30 mouse cellular contexts compared by ENCODE assay signal in genomic region chr19:56945621-56946020, GRCm38 (mm10).
DNase-seq lines count a peak whose midpoint lies in the region; ATAC-seq lines count a peak whose summit lies in the region.
"Had no signal": no experiment of that assay in that cellular context is flagged by ENCODE, and none has a peak within 500 bp of the region (broad histone marks: within the 10 kb centered on the region; RNA-seq: fewer than 3 reads in every experiment).

No protein-coding gene starts in this region.

- H3K4me1 ChIP-seq in hindbrain, embryonic 14.5 days (replicated peaks; ENCODE audit: control insufficient read depth, insufficient read depth, low read length): peaks cover 7% of the 10 kb centered on the region; the same call in 1 of the 2 replicates
- H3K4me1 ChIP-seq in hindbrain, embryonic 11.5 days (replicated peaks; ENCODE audit: control insufficient read depth, insufficient read depth, low read length): no peaks in the 10 kb centered on the region
- peaks cover 23% of the 10 kb centered on the region for H3K4me1 ChIP-seq in kidney, embryonic 15.5 days
- H3K4me1 ChIP-seq in neural tube, embryonic 14.5 days (ENCODE audit: control insufficient read depth, insufficient read depth, low read length): no peaks in the 10 kb centered on the region
- H3K4me1 ChIP-seq: embryonic facial prominence, embryonic 12.5 days; liver, embryonic 15.5 days; midbrain, embryonic 15.5 days; neural tube, embryonic 12.5 days had no signal

- no peak overlapping the region for H3K4me2 ChIP-seq in hindbrain, embryonic 14.5 days (replicated peaks)
- no peak overlapping the region for H3K4me2 ChIP-seq in hindbrain, embryonic 11.5 days (replicated peaks; ENCODE audit: low read depth, low read length)
- no peak overlapping the region for H3K4me2 ChIP-seq in kidney, embryonic 15.5 days
- H3K4me2 ChIP-seq in neural tube, embryonic 14.5 days (ENCODE audit: low read depth, low read length): no peak overlapping the region
- H3K4me2 ChIP-seq: embryonic facial prominence, embryonic 12.5 days; heart, embryonic 13.5 days; intestine, embryonic 15.5 days; liver, embryonic 15.5 days; lung, embryonic 14.5 days; midbrain, embryonic 15.5 days; neural tube, embryonic 12.5 days had no signal

- intact Hi-C loops in left cerebral cortex, postnatal 10 days (cut with DNase I): no loop called here

- no peaks in the 10 kb centered on the region for H3K36me3 ChIP-seq in hindbrain, embryonic 14.5 days (replicated peaks; ENCODE audit: control insufficient read depth, insufficient read depth)
- H3K36me3 ChIP-seq in hindbrain, embryonic 11.5 days (ENCODE audit: control insufficient read depth, insufficient read depth, low read length): no peaks in the 10 kb centered on the region
- H3K36me3 ChIP-seq in kidney, embryonic 15.5 days: 0 out of 2 replicates have a peak, but pooled peaks cover 5% of the 10 kb centered on the region
- H3K36me3 ChIP-seq in neural tube, embryonic 14.5 days (ENCODE audit: control insufficient read depth, insufficient read depth, low read length): no peaks in the 10 kb centered on the region
- H3K36me3 ChIP-seq: embryonic facial prominence, embryonic 12.5 days; heart, embryonic 13.5 days; intestine, embryonic 15.5 days; liver, embryonic 15.5 days; midbrain, embryonic 15.5 days had no signal

- H3K9me3 ChIP-seq in hindbrain, embryonic 14.5 days (ENCODE audit: control insufficient read depth, low read length): no peaks in the 10 kb centered on the region
- no peaks in the 10 kb centered on the region for H3K9me3 ChIP-seq in hindbrain, embryonic 11.5 days (ENCODE audit: control insufficient read depth, low read length)
- H3K9me3 ChIP-seq in kidney, embryonic 15.5 days (replicated peaks): 0 out of 2 replicates have a peak, but pooled peaks cover 2% of the 10 kb centered on the region
- H3K9me3 ChIP-seq in neural tube, embryonic 14.5 days (ENCODE audit: control insufficient read depth, low read length): no peaks in the 10 kb centered on the region
- H3K9me3 ChIP-seq: embryonic facial prominence, embryonic 12.5 days; heart, embryonic 13.5 days; intestine, embryonic 15.5 days; liver, embryonic 15.5 days; midbrain, embryonic 15.5 days; neural tube, embryonic 12.5 days had no signal

- 67% methylated on average over 2 of the region's 2 CpGs for WGBS in hindbrain, embryonic 14.5 days
- 83% methylated on average over 2 of the region's 2 CpGs for WGBS in hindbrain, embryonic 11.5 days
- WGBS in kidney, embryonic 15.5 days: 54% methylated on average over 2 of the region's 2 CpGs
- WGBS in neural tube, embryonic 14.5 days: 59% methylated on average over 2 of the region's 2 CpGs

- H3K27me3 ChIP-seq in hindbrain, embryonic 14.5 days (ENCODE audit: control insufficient read depth, insufficient read depth, low read length): no peaks in the 10 kb centered on the region
- no peaks in the 10 kb centered on the region for H3K27me3 ChIP-seq in hindbrain, embryonic 11.5 days (ENCODE audit: control insufficient read depth, insufficient read depth, low read length)
- H3K27me3 ChIP-seq in kidney, embryonic 15.5 days: no peaks in the 10 kb centered on the region
- no peaks in the 10 kb centered on the region for H3K27me3 ChIP-seq in neural tube, embryonic 14.5 days (ENCODE audit: control insufficient read depth, insufficient read depth, low read length)
- H3K27me3 ChIP-seq: embryonic facial prominence, embryonic 12.5 days; heart, embryonic 13.5 days; intestine, embryonic 15.5 days; liver, embryonic 15.5 days; midbrain, embryonic 15.5 days; neural tube, embryonic 12.5 days had no signal

- ATAC-seq in hindbrain, embryonic 14.5 days (ENCODE audit: low FRiP score): no peak
- no peak for ATAC-seq in hindbrain, embryonic 11.5 days (ENCODE audit: low FRiP score)
- 0 out of 2 replicates have a peak, but pooled peaks have one; percentile 7 for ATAC-seq in kidney, embryonic 15.5 days (replicated peaks; ENCODE audit: low FRiP score)
- peak; percentile 28; the same call in 1 of the 2 replicates for ATAC-seq in neural tube, embryonic 14.5 days (ENCODE audit: low read depth)
- ATAC-seq: activated CD4-positive, CD25-positive, alpha-beta regulatory T cell, adult 4 months; forebrain, embryonic 14.5 days; intestine, embryonic 15.5 days; midbrain, embryonic 15.5 days had no signal

- peak; percentile 32 for DNase-seq in hindbrain, embryonic 14.5 days (ENCODE audit: low spot score)
- no peak for DNase-seq in hindbrain, embryonic 11.5 days (ENCODE audit: low spot score)
- DNase-seq in kidney, adult 18-20 months: no peak
- no peak for DNase-seq in neural tube, embryonic 10.5 days (ENCODE audit: extremely low spot score, low spot score)
- no peak for DNase-seq in left cerebral cortex, postnatal 10 days (ENCODE audit: extremely low spot score in 1 of 2, low spot score in 2 of 2)
- DNase-seq: adrenal gland, adult 8-10 months; B cell, adult 2 months; cerebellum, adult 11-12 months; embryo, embryonic 11 days; gastrocnemius, adult 2 months; gastrocnemius, postnatal 36 days; heart, postnatal 10 days; kidney, postnatal 4 days; left cerebral cortex, postnatal 4 days; liver; lung, embryonic 14.5 days; lung, postnatal 14 days; retina, postnatal 1 day; right cerebral cortex, postnatal 14 days; thymus, postnatal 4 days had no signal

- no peak overlapping the region for H3K9ac ChIP-seq in hindbrain, embryonic 14.5 days
- no peak overlapping the region for H3K9ac ChIP-seq in hindbrain, embryonic 11.5 days (ENCODE audit: low read depth, low read length)
- H3K9ac ChIP-seq in kidney, embryonic 15.5 days: no peak overlapping the region
- no peak overlapping the region for H3K9ac ChIP-seq in neural tube, embryonic 14.5 days (replicated peaks; ENCODE audit: low read depth, low read length)
- H3K9ac ChIP-seq: embryonic facial prominence, embryonic 12.5 days; heart, embryonic 13.5 days; intestine, embryonic 15.5 days; liver, embryonic 15.5 days; lung, embryonic 14.5 days; midbrain, embryonic 15.5 days; neural tube, embryonic 12.5 days had no signal

- no peak overlapping the region for H3K4me3 ChIP-seq in hindbrain, embryonic 14.5 days (replicated peaks; ENCODE audit: low read length)
- no peak overlapping the region for H3K4me3 ChIP-seq in hindbrain, embryonic 11.5 days (ENCODE audit: low read depth, low read length)
- no peak overlapping the region for H3K4me3 ChIP-seq in kidney, embryonic 15.5 days (replicated peaks)
- H3K4me3 ChIP-seq in neural tube, embryonic 14.5 days (ENCODE audit: low read depth, low read length): no peak overlapping the region
- H3K4me3 ChIP-seq: embryonic facial prominence, embryonic 12.5 days; gastrocnemius, adult 2 months; heart, embryonic 13.5 days; intestine, embryonic 15.5 days; liver, embryonic 15.5 days; midbrain, embryonic 15.5 days; neural tube, embryonic 12.5 days had no signal

- no peak overlapping the region for H3K27ac ChIP-seq in hindbrain, embryonic 14.5 days
- no peak overlapping the region for H3K27ac ChIP-seq in hindbrain, embryonic 11.5 days (ENCODE audit: low read depth, low read length)
- H3K27ac ChIP-seq in kidney, embryonic 15.5 days: 0 out of 2 replicates have a peak overlapping the region, but pooled peaks have one; percentile 70
- no peak overlapping the region for H3K27ac ChIP-seq in neural tube, embryonic 14.5 days (ENCODE audit: low read depth, low read length)
- H3K27ac ChIP-seq: embryonic facial prominence, embryonic 12.5 days; gastrocnemius, adult 2 months; heart, embryonic 13.5 days; intestine, embryonic 15.5 days; liver, embryonic 15.5 days; midbrain, embryonic 15.5 days; neural tube, embryonic 12.5 days had no signal

Comparison
In these comparisons a context has a peak if more than half of its experiments do, and no peak if none do; other contexts are left out.
1. ATAC-seq: peak in kidney, embryonic 15.5 days (single experiment) and neural tube, embryonic 14.5 days (single experiment); none in hindbrain, embryonic 14.5 days (single experiment) and hindbrain, embryonic 11.5 days (single experiment).